Mouse (Mus musculus) heart, postnatal 25 days (tissue): Measurements from ENCODE around the gene Catsperg1. TPM values are rescaled to one million over a fixed set of nuclear protein-coding genes. Genes with fewer than 3 reads are reported as not detected.

Source experiments
- DNase-seq: peaks from one replicate; pipeline ENCODE4 v3.0.0; 2022; ENCODE audit warnings: low spot score
- intact Hi-C: fragments of 180-260 bp; cut with DNase I; formaldehyde crosslinking; loops from one replicate; pipeline ENCODE4 v1.15.1; 2025
- total RNA-seq, 2 experiments: library from RNA; stranded (reverse); gene quantifications; 2 replicates each; pipeline ENCODE4 v1.2.3; 2021

Catsperg1 gene
- total RNA-seq, 2 experiments from 2014 or later: 0.16 to 0.34 TPM

- DNase-seq: no peak
- intact Hi-C loops: loop anchor here (2.0 kb wide), 1 partner anchor 119 kb away; no protein-coding TSS in a partner anchor
These were observed 35.7 kb downstream of the Catsperg1 start for GRCm38 (mm10) chr7:29178106-29178505.

GRCm38 (mm10) chr7:29172390-29173016 is 41.3 kb downstream of the Catsperg1 start:
- DNase-seq: no peak
- intact Hi-C loops: no loop called here

GRCm38 (mm10) chr7:29171562-29172097 is 42.2 kb downstream of the Catsperg1 start:
- DNase-seq: no peak
- intact Hi-C loops: no loop called here

- no peak for DNase-seq
- intact Hi-C loops: no loop called here
These were observed 42.9 kb downstream of the Catsperg1 start for GRCm38 (mm10) chr7:29170755-29171561.

- intact Hi-C loops: no loop called here
- peak; percentile 64 for DNase-seq
These were observed 43.6 kb downstream of the Catsperg1 start, which contains the start of the genes Ggn and Spred3 for GRCm38 (mm10) chr7:29170066-29170754. Ggn (plus strand) TSS chr7:29170210. Spred3 (minus strand) TSS chr7:29170411.

GRCm38 (mm10) chr7:29169231-29170065 is 44.4 kb downstream of the Catsperg1 start:
- intact Hi-C loops: no loop called here
- peak; percentile 65 for DNase-seq

GRCm38 (mm10) chr7:29168791-29169230 is 45.0 kb downstream of the Catsperg1 start:
- intact Hi-C loops: no loop called here
- no peak for DNase-seq

GRCm38 (mm10) chr7:29168121-29168695 is 45.6 kb downstream of the Catsperg1 start:
- DNase-seq: no peak
- intact Hi-C loops: no loop called here

- intact Hi-C loops: no loop called here
- DNase-seq: no peak
These were observed 46.2 kb downstream of the Catsperg1 start for GRCm38 (mm10) chr7:29167656-29168055.

GRCm38 (mm10) chr7:29162750-29163525 is 50.9 kb downstream of the Catsperg1 start:
- intact Hi-C loops: no loop called here
- DNase-seq: no peak

GRCm38 (mm10) chr7:29162294-29162693 is 51.5 kb downstream of the Catsperg1 start:
- DNase-seq: no peak
- intact Hi-C loops: no loop called here

- DNase-seq: no peak
- intact Hi-C loops: no loop called here
These were observed 55.6 kb downstream of the Catsperg1 start for GRCm38 (mm10) chr7:29158264-29158663.

GRCm38 (mm10) chr7:29155838-29156782 is 57.7 kb downstream of the Catsperg1 start, which contains the start of gene Fam98c:
Fam98c (minus strand) TSS chr7:29156234.
- intact Hi-C loops: loop anchor here (1.0 kb wide), 1 partner anchor 24 kb away; the partner anchor contains the start of gene Psmd8
- peak; percentile 69 for DNase-seq

- DNase-seq: peak; percentile 75
- intact Hi-C loops: no loop called here
These were observed 58.5 kb downstream of the Catsperg1 start for GRCm38 (mm10) chr7:29155196-29155837.

- intact Hi-C loops: no loop called here
These were observed 59.7 kb downstream of the Catsperg1 start for GRCm38 (mm10) chr7:29154018-29154720.

GRCm38 (mm10) chr7:29151486-29151885 is 62.3 kb downstream of the Catsperg1 start:
- intact Hi-C loops: no loop called here
- no peak for DNase-seq

More at GRCm38 (mm10) chr7:29154018-29154720, 59.7 kb downstream of the Catsperg1 start:
- DNase-seq: no peak
